Mouse (Mus musculus): ENCODE measurements at regions not wholly inside any gene's neighbourhood (a gene's known extent, or its start where the extent isn't known, plus 50 kb on each side); places are given as distances from the start of the nearest gene placed in this dataset.
"Not testable (repeated sequence)": the region's sequence is repeated elsewhere in the genome, so short reads cannot be mapped to it uniquely, and the experiment has no call there.

DNA sequence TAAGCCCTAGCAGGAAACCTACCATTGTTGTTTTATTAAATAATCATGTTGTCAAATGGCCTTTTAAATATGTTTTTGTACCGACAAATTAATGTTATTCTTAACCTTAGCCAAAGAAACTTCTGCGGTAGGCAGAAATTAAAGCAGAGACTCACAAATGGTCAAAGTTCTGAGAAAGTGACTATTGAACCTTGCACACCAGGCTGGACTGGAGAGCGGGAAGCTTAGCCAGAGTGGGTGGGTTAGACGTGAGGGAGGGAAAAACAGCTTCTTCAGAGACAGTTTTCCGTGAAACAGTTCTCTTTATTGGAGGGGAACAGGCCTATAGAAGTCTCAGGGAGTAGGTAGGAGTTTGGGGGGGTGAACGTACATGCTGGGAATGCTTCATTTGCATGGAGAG lies 89.2 kb upstream of the Rbbp6 start:
- no peak for ATAC-seq (ENCODE audit: low FRiP score)
- H3K36me3 ChIP-seq (ENCODE audit: insufficient read depth, low read length) = no peaks in the 10 kb centered on the region
- no peak overlapping the region for H3K4me2 ChIP-seq (ENCODE audit: low read depth, low read length, poor library complexity, severe bottlenecking)
- H3K4me1 ChIP-seq (ENCODE audit: insufficient read depth, low read length) = no peaks in the 10 kb centered on the region
- TF ChIP-seq CTCF (IDR thresholded peaks at IDR 0.05) = no peak
- DNase-seq (ENCODE audit: low spot score) = no peak
- H3K27ac ChIP-seq (ENCODE audit: low read depth, low read length) = no peak overlapping the region
- H3K27me3 ChIP-seq (ENCODE audit: insufficient read depth, low read length) = no peaks in the 10 kb centered on the region
- WGBS = 75% methylated on average over 6 of the region's 6 CpGs
- H3K9me3 ChIP-seq (ENCODE audit: low read length) = no peaks in the 10 kb centered on the region
- no peak overlapping the region for H3K9ac ChIP-seq (replicated peaks; ENCODE audit: low read length, poor library complexity, severe bottlenecking)
- no peak overlapping the region for H3K4me3 ChIP-seq (ENCODE audit: low read depth, low read length)

DNA sequence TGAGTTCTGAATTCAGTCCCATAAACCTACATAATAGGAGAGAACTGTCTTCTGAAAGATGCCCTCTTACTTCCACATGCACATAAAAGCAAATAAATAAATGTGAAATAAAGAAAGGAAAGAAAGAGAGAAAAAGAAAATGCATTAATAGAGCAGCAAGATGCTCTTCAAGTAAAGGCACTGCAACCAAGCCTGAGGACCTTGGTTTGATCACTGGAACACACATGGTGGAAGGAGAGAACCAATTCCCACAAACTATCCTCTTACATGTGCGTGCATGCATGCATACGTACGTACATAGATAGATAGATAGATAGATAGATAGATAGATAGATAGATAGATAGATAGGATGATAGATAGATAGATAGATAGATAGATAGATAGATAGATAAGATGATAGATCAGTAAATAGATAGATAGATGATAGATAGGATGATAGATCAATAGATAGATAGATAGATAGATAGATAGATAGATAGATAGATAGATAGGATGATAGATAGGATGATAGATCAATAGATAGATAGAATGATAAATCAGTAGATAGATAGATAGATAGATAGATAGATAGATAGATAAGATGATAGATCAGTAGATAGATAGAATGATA lies 83.5 kb upstream of the Rbbp6 start:
- H3K4me1 ChIP-seq (ENCODE audit: insufficient read depth, low read length); H3K4me3 ChIP-seq (ENCODE audit: low read depth, low read length); ATAC-seq (ENCODE audit: low FRiP score); H3K4me2 ChIP-seq (ENCODE audit: low read depth, low read length, poor library complexity, severe bottlenecking); H3K36me3 ChIP-seq (ENCODE audit: insufficient read depth, low read length); H3K9me3 ChIP-seq (ENCODE audit: low read length); H3K27ac ChIP-seq (ENCODE audit: low read depth, low read length); H3K9ac ChIP-seq (replicated peaks; ENCODE audit: low read length, poor library complexity, severe bottlenecking); DNase-seq (ENCODE audit: low spot score); H3K27me3 ChIP-seq (ENCODE audit: insufficient read depth, low read length): not testable (repeated sequence)
- 93% methylated on average over 3 of the region's 3 CpGs for WGBS

DNA sequence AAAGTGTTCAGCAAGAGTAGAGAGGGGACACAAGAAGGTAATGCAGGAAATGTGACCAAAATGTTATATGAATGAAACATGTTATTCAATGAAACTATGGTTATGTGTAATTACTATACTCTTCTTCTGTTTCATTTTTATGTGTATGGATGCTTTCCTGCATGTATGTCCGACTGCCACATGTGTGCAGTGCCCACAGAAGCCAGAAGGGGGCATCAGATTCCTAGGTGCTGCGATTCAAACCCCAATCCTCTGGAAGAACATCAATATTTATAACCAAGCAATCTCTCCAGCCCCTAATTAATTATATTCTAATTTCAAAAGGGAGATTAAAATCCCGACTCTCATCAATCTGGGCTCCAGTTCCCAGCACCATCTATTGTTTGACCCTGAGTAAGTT lies 78.7 kb upstream of the Rbbp6 start:
- no peak overlapping the region for H3K4me3 ChIP-seq (ENCODE audit: low read depth, low read length)
- no peak for DNase-seq (ENCODE audit: low spot score)
- H3K9me3 ChIP-seq (ENCODE audit: low read length) = no peaks in the 10 kb centered on the region
- H3K4me1 ChIP-seq (ENCODE audit: insufficient read depth, low read length) = no peaks in the 10 kb centered on the region
- H3K27ac ChIP-seq (ENCODE audit: low read depth, low read length) = no peak overlapping the region
- no peak overlapping the region for H3K4me2 ChIP-seq (ENCODE audit: low read depth, low read length, poor library complexity, severe bottlenecking)
- no peaks in the 10 kb centered on the region for H3K36me3 ChIP-seq (ENCODE audit: insufficient read depth, low read length)
- H3K9ac ChIP-seq (replicated peaks; ENCODE audit: low read length, poor library complexity, severe bottlenecking) = no peak overlapping the region
- no peaks in the 10 kb centered on the region for H3K27me3 ChIP-seq (ENCODE audit: insufficient read depth, low read length)
- no peak for ATAC-seq (ENCODE audit: low FRiP score)
- 0 out of 2 replicates have a peak, but pooled peaks have one; percentile 4 for TF ChIP-seq CTCF (IDR thresholded peaks at IDR 0.05)
- WGBS = 82% methylated on average over 3 of the region's 3 CpGs

DNA sequence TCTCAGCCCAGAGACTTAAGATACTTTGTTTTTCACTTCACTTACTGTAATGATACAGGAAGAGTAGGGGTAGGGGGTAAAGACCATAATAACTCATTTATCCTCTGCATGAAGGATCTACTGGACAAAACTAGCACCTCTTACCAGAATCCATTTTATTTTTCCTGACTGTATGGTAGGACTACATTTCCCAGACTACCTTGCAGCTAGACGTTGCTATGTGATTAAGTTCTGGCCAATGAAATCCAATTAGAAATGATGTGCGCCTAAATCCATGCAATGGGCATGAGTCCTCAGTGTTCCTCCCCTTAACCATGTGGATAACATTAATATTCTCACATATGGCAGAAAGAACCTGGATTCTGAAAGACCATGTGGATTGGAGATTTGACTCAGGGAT lies 68.3 kb upstream of the Rbbp6 start:
- ATAC-seq (ENCODE audit: low FRiP score) = no peak
- no peaks in the 10 kb centered on the region for H3K36me3 ChIP-seq (ENCODE audit: insufficient read depth, low read length)
- no peak for TF ChIP-seq CTCF (IDR thresholded peaks at IDR 0.05)
- no peaks in the 10 kb centered on the region for H3K4me1 ChIP-seq (ENCODE audit: insufficient read depth, low read length)
- H3K27me3 ChIP-seq (ENCODE audit: insufficient read depth, low read length) = no peaks in the 10 kb centered on the region
- no peak for DNase-seq (ENCODE audit: low spot score)
- H3K9me3 ChIP-seq (ENCODE audit: low read length) = no peaks in the 10 kb centered on the region
- no peak overlapping the region for H3K9ac ChIP-seq (replicated peaks; ENCODE audit: low read length, poor library complexity, severe bottlenecking)
- no peak overlapping the region for H3K27ac ChIP-seq (ENCODE audit: low read depth, low read length)
- no peak overlapping the region for H3K4me3 ChIP-seq (ENCODE audit: low read depth, low read length)
- H3K4me2 ChIP-seq (ENCODE audit: low read depth, low read length, poor library complexity, severe bottlenecking) = no peak overlapping the region
- WGBS = 77% methylated on average over 2 of the region's 2 CpGs

DNA sequence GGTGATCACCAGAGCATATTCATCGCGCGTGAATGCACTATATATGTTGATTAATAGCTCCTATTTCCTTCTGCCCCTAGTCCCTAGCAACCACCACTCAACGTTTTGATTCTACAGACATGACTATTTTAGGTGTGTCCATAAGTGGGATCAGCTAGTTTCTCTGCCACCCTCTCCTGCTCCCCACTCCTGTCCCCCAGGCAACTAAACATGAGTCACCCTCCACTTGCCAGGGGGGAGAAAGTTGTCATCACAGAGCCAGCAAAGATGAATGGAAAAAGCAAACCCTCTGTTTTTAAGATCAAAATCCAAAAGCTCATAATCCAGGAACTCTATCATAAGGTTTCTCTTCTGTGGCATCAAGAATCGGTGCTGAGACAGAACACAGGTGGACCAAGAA lies 59.4 kb upstream of the Rbbp6 start:
- H3K36me3 ChIP-seq (ENCODE audit: insufficient read depth, low read length) = no peaks in the 10 kb centered on the region
- no peak for TF ChIP-seq CTCF (IDR thresholded peaks at IDR 0.05)
- no peak overlapping the region for H3K27ac ChIP-seq (ENCODE audit: low read depth, low read length)
- H3K4me3 ChIP-seq (ENCODE audit: low read depth, low read length) = no peak overlapping the region
- no peaks in the 10 kb centered on the region for H3K9me3 ChIP-seq (ENCODE audit: low read length)
- H3K4me1 ChIP-seq (ENCODE audit: insufficient read depth, low read length) = no peaks in the 10 kb centered on the region
- H3K4me2 ChIP-seq (ENCODE audit: low read depth, low read length, poor library complexity, severe bottlenecking) = no peak overlapping the region
- H3K27me3 ChIP-seq (ENCODE audit: insufficient read depth, low read length) = no peaks in the 10 kb centered on the region
- 84% methylated on average over 5 of the region's 5 CpGs for WGBS
- ATAC-seq (ENCODE audit: low FRiP score) = no peak
- no peak for DNase-seq (ENCODE audit: low spot score)
- H3K9ac ChIP-seq (replicated peaks; ENCODE audit: low read length, poor library complexity, severe bottlenecking) = no peak overlapping the region

DNA sequence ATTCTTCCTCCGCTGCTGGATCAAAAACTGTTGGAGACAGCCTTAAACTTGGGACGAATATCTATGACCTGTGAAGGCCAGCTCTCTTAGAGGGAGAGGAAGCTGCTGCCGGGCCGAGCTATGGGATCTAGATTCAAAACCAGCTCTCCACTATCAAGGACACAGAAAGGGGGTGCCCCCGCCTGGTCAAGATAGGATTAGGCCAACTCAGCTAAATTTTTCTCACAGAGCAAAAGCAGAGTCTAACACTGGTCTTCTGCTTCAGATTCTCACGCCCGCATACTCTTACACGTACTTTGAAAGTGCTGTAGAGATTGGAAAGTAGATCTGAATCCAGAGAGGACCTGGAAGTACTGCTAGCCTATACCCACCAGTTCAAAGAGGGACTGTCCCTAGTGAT lies 56.2 kb upstream of the Rbbp6 start:
- DNase-seq (ENCODE audit: low spot score) = no peak

More for the DNA sequence above, 56.2 kb upstream of the Rbbp6 start:
- no peaks in the 10 kb centered on the region for H3K4me1 ChIP-seq (ENCODE audit: insufficient read depth, low read length)
- H3K27me3 ChIP-seq (ENCODE audit: insufficient read depth, low read length) = no peaks in the 10 kb centered on the region
- H3K4me2 ChIP-seq (ENCODE audit: low read depth, low read length, poor library complexity, severe bottlenecking) = no peak overlapping the region
- no peak for ATAC-seq (ENCODE audit: low FRiP score)
- no peaks in the 10 kb centered on the region for H3K9me3 ChIP-seq (ENCODE audit: low read length)
- no peak overlapping the region for H3K27ac ChIP-seq (ENCODE audit: low read depth, low read length)
- 89% methylated on average over 8 of the region's 8 CpGs for WGBS
- no peak overlapping the region for H3K4me3 ChIP-seq (ENCODE audit: low read depth, low read length)
- no peak for TF ChIP-seq CTCF (IDR thresholded peaks at IDR 0.05)
- H3K9ac ChIP-seq (replicated peaks; ENCODE audit: low read length, poor library complexity, severe bottlenecking) = no peak overlapping the region
- no peaks in the 10 kb centered on the region for H3K36me3 ChIP-seq (ENCODE audit: insufficient read depth, low read length)
